Mouse (Mus musculus): ENCODE results near the gene Gna11.

Gna11 gene

DNA sequence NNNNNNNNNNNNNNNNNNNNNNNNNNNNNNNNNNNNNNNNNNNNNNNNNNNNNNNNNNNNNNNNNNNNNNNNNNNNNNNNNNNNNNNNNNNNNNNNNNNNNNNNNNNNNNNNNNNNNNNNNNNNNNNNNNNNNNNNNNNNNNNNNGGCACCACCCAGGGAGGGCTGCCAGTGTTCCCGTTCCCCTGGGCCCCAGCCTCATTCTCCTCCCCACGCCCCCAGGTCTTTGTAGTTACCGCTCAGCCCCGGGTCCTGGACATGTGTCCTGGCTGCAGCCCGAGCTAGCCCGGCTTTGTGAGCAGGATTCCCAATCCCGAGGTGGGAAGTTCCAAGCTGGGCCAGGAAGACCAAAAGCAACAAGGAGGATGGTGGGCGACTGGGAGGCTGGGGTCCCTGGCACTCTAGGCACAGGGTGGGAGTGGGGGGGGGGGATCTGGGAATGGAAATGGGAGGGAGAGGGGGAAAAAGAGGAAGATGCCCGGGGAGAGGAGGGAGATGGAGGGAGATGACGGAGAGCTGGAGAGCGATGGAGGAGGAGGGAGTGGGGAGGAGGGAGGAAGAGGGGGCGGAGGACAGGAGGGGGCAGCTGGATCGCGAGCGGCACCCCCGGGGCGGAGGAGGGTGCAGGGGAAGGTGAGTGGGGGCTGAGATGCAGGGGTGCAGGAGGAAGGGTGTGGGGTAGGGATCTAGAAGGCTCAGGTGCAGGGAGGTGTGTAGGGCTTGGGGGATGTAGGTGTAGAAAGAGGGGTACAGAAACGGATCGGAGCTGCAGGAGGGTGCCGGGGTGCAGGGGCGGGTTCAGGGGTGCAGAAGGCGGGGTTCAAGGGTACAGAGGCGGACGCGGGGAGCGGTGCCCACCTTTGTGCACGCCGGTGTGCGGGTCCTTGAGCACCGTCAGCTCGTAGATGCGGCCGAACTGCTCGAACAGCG is 63.1 kb downstream of the Gna11 start:
- no peak for DNase-seq
